Mouse (Mus musculus) C2C12 (cell line): ENCODE results near the gene Samd8.

ENCODE experiments used
- CEBPB ChIP-seq: IDR thresholded peaks from one replicate; pipeline ENCODE4 v1.6.1; 2011; ENCODE audit warnings: low read depth, mild to moderate bottlenecking, control low read depth, moderate library complexity
- CTCF ChIP-seq: IDR thresholded peaks from one replicate; pipeline ENCODE4 v1.5.1; 2011; ENCODE audit not compliant: control insufficient read depth, insufficient read depth, insufficient read length
- MAX ChIP-seq: IDR thresholded peaks from one replicate; pipeline ENCODE4 v1.6.1; 2011; ENCODE audit warnings: mild to moderate bottlenecking, control low read depth
- MYOD1 ChIP-seq: IDR thresholded peaks from one replicate; pipeline ENCODE4 v1.6.1; 2011; ENCODE audit warnings: low read depth; ENCODE audit not compliant: control insufficient read depth, insufficient read length
- MYOG ChIP-seq: IDR thresholded peaks from one replicate; pipeline ENCODE4 v1.6.1; 2011; ENCODE audit not compliant: control insufficient read depth, insufficient read length; ENCODE audit errors: extremely low read depth
- USF1 ChIP-seq: IDR thresholded peaks from one replicate; pipeline ENCODE4 v1.6.1; 2011; ENCODE audit warnings: low read depth, mild to moderate bottlenecking, control low read depth, moderate library complexity

- TF ChIP-seq CTCF (no peak), MAX (no peak), MYOD1 (no peak), MYOG (no peak), CEBPB (no peak), USF1 (no peak)
These were observed 59.1 kb downstream of the Samd8 start for GRCm38 (mm10) chr14:21809418-21809817.
